Mouse (Mus musculus): ENCODE measurements around the gene Bhlhe41. TPM values are rescaled to one million over a fixed set of nuclear protein-coding genes. Genes with fewer than 3 reads are reported as not detected.

Gene Bhlhe41
- polyA plus RNA-seq, 1 experiment = 15.6 TPM

DNA sequence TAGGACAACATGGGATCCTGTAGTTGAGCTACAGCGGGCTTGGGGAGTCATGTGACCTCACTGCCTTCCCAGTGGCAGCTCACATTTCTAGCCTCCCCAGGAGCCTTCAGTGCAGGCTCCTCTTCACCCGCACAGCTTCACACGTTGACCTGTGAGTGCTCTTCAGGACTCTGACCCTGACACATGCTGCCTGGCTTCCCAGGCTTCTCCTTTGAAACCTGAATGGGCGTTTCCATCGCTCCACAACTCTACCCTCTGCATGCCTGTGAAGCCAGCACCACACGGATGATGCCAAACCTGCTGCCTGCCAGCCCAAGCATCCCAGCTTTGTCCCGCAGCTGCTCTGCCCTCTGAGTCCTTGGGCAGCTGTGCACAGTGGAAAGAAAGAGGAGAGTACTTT lies 55.8 kb downstream of the Bhlhe41 start:
- no peaks in the 10 kb centered on the region for H3K79me2 ChIP-seq (ENCODE audit: control insufficient read depth, insufficient read depth)
- no peak overlapping the region for H3K4me2 ChIP-seq (ENCODE audit: low read depth)
- no peak overlapping the region for H3K4me3 ChIP-seq
- TF ChIP-seq E2F4 (IDR thresholded peaks at IDR 0.05; ENCODE audit: insufficient read depth) (no peak), MYOD1 (IDR thresholded peaks at IDR 0.05; ENCODE audit: control insufficient read depth in 1 of 3, insufficient read length in 2 of 3, low read depth in 2 of 3) (peak in 1 of 3 experiments; percentile 26)
- H3K36me3 ChIP-seq (ENCODE audit: control insufficient read depth, insufficient read depth) = no peaks in the 10 kb centered on the region
- no peak overlapping the region for H3ac ChIP-seq (ENCODE audit: control insufficient read depth, insufficient read length)
- H3K27me3 ChIP-seq (ENCODE audit: control insufficient read depth, insufficient read depth, insufficient read length) = no peaks in the 10 kb centered on the region

Other genes starting within 250 kb of the Bhlhe41 start
- gene Tuba3b, start 249.8 kb downstream of the Bhlhe41 start, polyA plus RNA-seq (2012; fragmentation: generic; extraction: Trizol) = not detected
- gene Rassf8, start 118.8 kb downstream of the Bhlhe41 start, polyA plus RNA-seq (2012; fragmentation: generic; extraction: Trizol) = 6.3 TPM
- 16.8 TPM for gene Sspn, start 66.1 kb upstream of the Bhlhe41 start, polyA plus RNA-seq (2012; fragmentation: generic; extraction: Trizol)

Data from myocyte (in vitro differentiated cells).